8 mouse cellular contexts compared by ENCODE assay signal in the genomic region with DNA sequence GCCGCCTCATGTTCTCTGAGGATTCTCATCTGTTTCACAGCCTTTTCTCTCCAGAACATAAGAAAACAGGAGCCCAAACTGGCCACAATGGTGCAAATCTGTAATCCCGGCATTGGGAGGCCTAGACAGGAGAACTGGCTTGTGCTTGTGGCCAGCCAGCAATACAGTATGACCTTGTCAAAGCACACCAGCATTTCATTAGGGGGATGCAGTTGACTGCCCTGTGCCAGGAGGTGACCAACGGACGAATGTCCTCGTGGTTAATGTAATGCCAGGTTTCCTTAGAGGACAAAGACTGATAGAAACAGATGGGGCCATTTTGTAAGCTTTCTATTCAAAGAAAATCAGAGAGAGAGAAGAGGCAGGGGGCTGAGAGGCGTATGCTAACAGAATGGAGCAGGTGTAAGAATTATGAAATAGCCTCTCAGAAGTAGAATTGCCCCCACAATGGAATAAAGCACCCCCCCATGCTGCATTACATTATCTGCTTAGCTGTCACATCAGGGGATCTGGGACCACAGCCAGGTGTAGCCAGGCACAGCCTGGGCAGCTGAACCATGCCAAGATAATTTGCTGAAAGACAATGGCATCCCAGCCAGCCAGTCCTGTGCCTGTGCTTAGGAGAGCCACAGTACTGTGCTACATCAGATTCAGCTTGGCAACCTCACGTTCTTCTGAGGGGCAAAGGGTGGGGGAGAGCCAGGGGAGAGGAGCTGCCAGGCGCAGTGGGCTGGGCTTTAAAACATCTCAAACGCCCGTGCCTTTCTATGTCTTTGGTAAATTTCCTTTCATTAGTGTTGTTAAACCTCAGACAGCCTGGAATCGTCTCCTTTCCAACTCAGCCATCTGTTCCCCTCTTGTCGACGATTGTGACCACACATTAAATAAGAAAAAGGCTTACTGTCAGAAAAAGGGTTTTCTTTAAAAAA.
A peak's percentile ranks its signal among the peaks of the same experiment; 100 is the strongest.
DNase-seq lines count a peak whose midpoint lies in the region; ATAC-seq lines count a peak whose summit lies in the region.

No protein-coding gene starts in this region.

- no peak overlapping the region for H3K4me2 ChIP-seq in hindbrain, embryonic 14.5 days (replicated peaks)

- H3K4me3 ChIP-seq in hindbrain, embryonic 14.5 days (replicated peaks; ENCODE audit: low read length), result no peak overlapping the region

- no peaks in the 10 kb centered on the region for H3K27me3 ChIP-seq in hindbrain, embryonic 14.5 days (ENCODE audit: control insufficient read depth, insufficient read depth, low read length)

- H3K36me3 ChIP-seq in hindbrain, embryonic 14.5 days (replicated peaks; ENCODE audit: control insufficient read depth, insufficient read depth), result no peaks in the 10 kb centered on the region

- H3K27ac ChIP-seq in hindbrain, embryonic 14.5 days, result peak overlapping the region; percentile 86

- 23% methylated on average over 13 of the region's 13 CpGs for WGBS in hindbrain, embryonic 14.5 days

- no peaks in the 10 kb centered on the region for H3K9me3 ChIP-seq in hindbrain, embryonic 14.5 days (ENCODE audit: control insufficient read depth, low read length)

- H3K4me1 ChIP-seq in hindbrain, embryonic 14.5 days (replicated peaks; ENCODE audit: control insufficient read depth, insufficient read depth, low read length), result 0 out of 2 replicates have a peak, but pooled peaks cover 16% of the 10 kb centered on the region

- peak; percentile 97 for ATAC-seq in hindbrain, embryonic 14.5 days (ENCODE audit: low FRiP score)
- no peak for ATAC-seq in activated CD4-positive, CD25-positive, alpha-beta regulatory T cell, adult 4 months

- 0 out of 2 replicates have a peak overlapping the region, but pooled peaks have one; percentile 2 for H3K9ac ChIP-seq in hindbrain, embryonic 14.5 days

- peak; percentile 99 for DNase-seq in brain, adult 2 months (ENCODE audit: low read depth, low spot score)
- peak; percentile 99 for DNase-seq in cerebellum, postnatal 10 days
- DNase-seq in hindbrain, embryonic 14.5 days (ENCODE audit: low spot score), result peak; percentile 77
- peak; percentile 20 to 85 for DNase-seq in left cerebral cortex, adult 8-10 months (ENCODE audit: low spot score in 2 of 2)
- peak; percentile 80 for DNase-seq in right cerebral cortex, postnatal 25 days
- DNase-seq in adipocyte (ENCODE audit: low spot score), result no peak
- no peak for DNase-seq in urinary bladder, adult 2 months (ENCODE audit: low spot score)

Comparison
In these comparisons a context has a peak if more than half of its experiments do, and no peak if none do; other contexts are left out.
1. DNase-seq: peak in brain, adult 2 months (single experiment), cerebellum, postnatal 10 days (2 of 2), hindbrain, embryonic 14.5 days (single experiment), left cerebral cortex, adult 8-10 months (2 of 2) and right cerebral cortex, postnatal 25 days (single experiment); none in adipocyte (single experiment) and urinary bladder, adult 2 months (single experiment).